Mouse (Mus musculus): ENCODE results near the gene Gm28635. TPM values are rescaled to one million over a fixed set of nuclear protein-coding genes. Genes with fewer than 3 reads are reported as not detected.

Gm28635 gene
- total and polyA plus RNA-seq, 3 experiments, result not detected

DNA sequence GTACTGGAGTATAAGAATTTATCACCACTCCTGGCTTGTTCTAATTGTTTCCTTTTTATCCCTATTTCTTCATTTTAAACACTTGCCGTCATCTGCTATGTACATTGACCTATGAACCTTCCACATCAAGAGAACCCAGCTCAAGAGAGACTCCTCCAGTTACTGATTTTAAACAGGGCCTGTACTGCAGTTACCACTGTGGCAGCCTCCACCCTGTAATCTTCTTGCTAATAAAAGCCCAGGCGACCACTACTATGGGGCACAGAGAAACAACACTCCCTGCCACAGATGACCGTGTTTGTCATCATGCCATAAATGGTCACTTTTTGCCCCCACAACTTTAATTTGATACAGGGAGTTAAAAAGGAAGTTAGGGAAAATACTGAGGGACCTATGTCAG, 50.8 kb downstream of the Gm28635 start:
- ATAC-seq (ENCODE audit: extremely low read depth, insufficient number of reproducible peaks, low FRiP score, poor library complexity, severe bottlenecking), result no peak
- TF ChIP-seq POLR2AphosphoS5 (IDR thresholded peaks at IDR 0.05; ENCODE audit: insufficient replicate concordance, low read depth, low read length) (no peak), GATA1 (IDR thresholded peaks at IDR 0.05; ENCODE audit: borderline replicate concordance, low read length) (no peak), TAL1 (conservative IDR thresholded peaks at IDR 0.05; ENCODE audit: low read depth, low read length) (no peak), GATA2 (IDR thresholded peaks at IDR 0.05; ENCODE audit: borderline replicate concordance, low read depth, low read length) (no peak), CTCF (IDR thresholded peaks at IDR 0.05; ENCODE audit: low read depth, low read length) (no peak)

DNA sequence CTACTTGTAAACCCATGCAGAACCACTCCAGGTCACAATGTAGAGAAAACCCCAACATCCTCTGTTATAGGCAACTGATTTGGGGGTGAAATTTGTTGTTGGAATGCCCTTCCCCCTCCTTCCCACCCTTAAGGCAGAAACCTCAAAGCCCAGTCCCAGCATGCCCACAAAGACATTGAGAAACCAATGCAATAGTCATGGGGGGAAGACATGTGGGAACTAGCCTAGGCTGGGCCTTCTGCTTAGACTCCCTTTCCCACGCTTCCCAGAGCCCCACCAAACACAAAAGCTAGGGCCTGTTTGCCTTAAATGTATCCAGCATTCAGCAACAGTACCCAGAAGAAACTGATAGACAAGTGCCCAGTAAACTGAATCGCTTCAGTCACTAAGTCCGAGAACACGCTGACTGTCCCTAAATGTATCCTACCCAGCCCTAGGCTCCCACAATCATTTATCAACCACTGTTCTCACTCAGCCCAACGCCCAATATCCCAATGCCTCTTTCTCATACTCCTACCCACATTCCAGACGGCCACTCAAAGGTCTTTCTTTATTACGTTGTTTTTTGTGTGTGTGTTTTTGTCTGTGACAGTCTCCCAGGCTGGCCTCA, 51.4 kb downstream of the Gm28635 start:
- Histone ChIP-seq H3K4me3 (ENCODE audit: low read depth, low read length) (no peak overlapping the region), H3K4me1 (ENCODE audit: insufficient read depth, low read depth, low read length) (peaks cover 54% of the 10 kb centered on the region), H3K27me3 (ENCODE audit: insufficient read depth, low read length) (no peaks in the 10 kb centered on the region), H3K36me3 (replicated peaks) (peaks cover 41% of the 10 kb centered on the region), H3K9me3 (replicated peaks) (no peaks in the 10 kb centered on the region)
- no peak for TF ChIP-seq TAL1 (conservative IDR thresholded peaks at IDR 0.05; ENCODE audit: low read depth, low read length)
- no peak for TF ChIP-seq POLR2AphosphoS5 (IDR thresholded peaks at IDR 0.05; ENCODE audit: insufficient replicate concordance, low read depth, low read length)
- TF ChIP-seq CTCF (IDR thresholded peaks at IDR 0.05; ENCODE audit: low read depth, low read length), result no peak
- no peak for TF ChIP-seq GATA1 (IDR thresholded peaks at IDR 0.05; ENCODE audit: borderline replicate concordance, low read length)
- TF ChIP-seq GATA2 (IDR thresholded peaks at IDR 0.05; ENCODE audit: borderline replicate concordance, low read depth, low read length), result no peak
- ATAC-seq (ENCODE audit: extremely low read depth, insufficient number of reproducible peaks, low FRiP score, poor library complexity, severe bottlenecking) (no peak), DNase-seq (ENCODE audit: low spot score) (no peak)

More for the DNA sequence above, 50.8 kb downstream of the Gm28635 start:
- peaks cover 57% of the 10 kb centered on the region for H3K4me1 ChIP-seq (ENCODE audit: insufficient read depth, low read depth, low read length)
- H3K36me3 ChIP-seq (replicated peaks), result peaks cover 44% of the 10 kb centered on the region
- DNase-seq (ENCODE audit: low spot score), result no peak
- H3K4me3 ChIP-seq (ENCODE audit: low read depth, low read length), result no peak overlapping the region
- no peaks in the 10 kb centered on the region for H3K9me3 ChIP-seq (replicated peaks)
- H3K27me3 ChIP-seq (ENCODE audit: insufficient read depth, low read length), result no peaks in the 10 kb centered on the region

DNA sequence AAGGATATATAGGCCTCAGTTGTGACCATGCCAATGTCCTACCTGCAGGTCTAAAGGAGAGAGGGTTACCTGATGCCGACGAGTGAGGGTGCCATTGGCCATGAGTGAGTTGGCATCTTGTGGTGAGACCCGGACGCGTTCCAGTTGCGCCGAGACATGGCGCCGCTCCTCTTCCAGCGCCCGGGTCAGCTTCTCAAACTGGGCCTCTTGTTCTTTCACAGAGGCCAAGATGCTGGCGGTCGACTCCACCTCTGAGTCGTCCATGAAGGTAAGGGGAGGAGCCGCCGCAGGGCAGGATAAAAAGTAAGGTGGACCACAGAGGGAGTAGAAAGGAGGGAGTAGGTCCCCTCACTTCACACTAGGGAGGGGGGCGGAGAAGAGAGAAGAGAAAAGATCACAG, 53.6 kb downstream of the Gm28635 start:
- peaks cover 55% of the 10 kb centered on the region for H3K36me3 ChIP-seq (replicated peaks)
- TF ChIP-seq TAL1 (conservative IDR thresholded peaks at IDR 0.05; ENCODE audit: low read depth, low read length), result no peak
- no peaks in the 10 kb centered on the region for H3K27me3 ChIP-seq (ENCODE audit: insufficient read depth, low read length)
- H3K4me3 ChIP-seq (ENCODE audit: low read depth, low read length), result peak overlapping the region; percentile 53; the same call in 1 of the 2 replicates
- no peaks in the 10 kb centered on the region for H3K9me3 ChIP-seq (replicated peaks)
- no peak for ATAC-seq (ENCODE audit: extremely low read depth, insufficient number of reproducible peaks, low FRiP score, poor library complexity, severe bottlenecking)
- DNase-seq (ENCODE audit: low spot score), result no peak
- H3K4me1 ChIP-seq (ENCODE audit: insufficient read depth, low read depth, low read length), result peaks cover 59% of the 10 kb centered on the region

DNA sequence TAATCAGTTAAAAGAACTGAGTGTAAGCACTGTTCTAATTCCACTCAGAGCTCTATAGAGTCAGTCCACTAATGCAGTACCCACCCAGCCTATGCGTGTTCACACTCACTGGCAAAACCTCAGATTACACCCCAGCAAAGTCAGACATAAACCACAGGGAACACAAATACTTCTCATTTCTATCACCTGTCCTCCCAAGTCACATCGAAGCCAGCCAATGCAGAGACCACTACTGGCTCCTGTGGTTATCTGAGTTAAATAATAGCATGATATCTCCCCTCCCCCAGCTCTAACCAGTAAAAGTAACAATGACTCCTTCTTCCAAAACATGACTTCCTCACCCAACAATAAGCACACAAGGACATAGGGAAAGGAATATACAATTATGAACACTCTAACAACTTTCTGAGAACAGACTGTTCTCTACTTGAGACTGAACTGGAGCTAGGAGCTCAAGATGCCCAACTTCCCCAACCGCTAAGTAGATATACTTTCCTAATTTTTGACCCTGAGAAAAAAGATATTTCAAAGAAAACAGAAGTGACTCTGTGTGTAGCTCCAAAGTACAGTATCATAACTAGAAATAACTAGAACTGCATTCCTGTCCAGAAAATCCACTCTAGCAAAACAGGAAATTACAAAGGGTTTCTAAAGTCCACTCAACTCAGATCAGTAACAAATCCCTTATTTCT, 54.3 kb downstream of the Gm28635 start:
- peaks cover 57% of the 10 kb centered on the region for H3K36me3 ChIP-seq (replicated peaks)
- ATAC-seq (ENCODE audit: extremely low read depth, insufficient number of reproducible peaks, low FRiP score, poor library complexity, severe bottlenecking), result no peak

DNA sequence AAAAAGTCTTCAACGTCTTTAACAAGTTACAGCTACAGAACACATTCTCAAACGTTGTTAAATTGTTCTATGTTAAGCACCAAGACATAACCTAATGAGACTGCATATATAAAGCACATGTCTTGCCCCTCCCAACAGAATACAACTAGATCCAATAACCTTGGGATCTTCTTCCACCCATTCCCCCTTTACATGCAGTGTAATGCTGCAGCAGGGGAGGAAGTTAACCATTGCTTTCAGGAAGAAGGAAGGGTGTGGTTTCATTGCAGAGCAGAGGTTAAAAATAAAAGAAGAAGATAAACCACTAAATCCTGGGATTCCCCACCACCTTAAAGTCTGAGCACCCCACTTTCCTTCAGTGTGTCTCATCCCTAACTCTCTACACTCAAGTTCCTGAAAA, 55.2 kb downstream of the Gm28635 start:
- TF ChIP-seq POLR2AphosphoS5 (IDR thresholded peaks at IDR 0.05; ENCODE audit: insufficient replicate concordance, low read depth, low read length), result no peak
- TF ChIP-seq TAL1 (conservative IDR thresholded peaks at IDR 0.05; ENCODE audit: low read depth, low read length), result no peak
- no peak for TF ChIP-seq GATA2 (IDR thresholded peaks at IDR 0.05; ENCODE audit: borderline replicate concordance, low read depth, low read length)
- TF ChIP-seq CTCF (IDR thresholded peaks at IDR 0.05; ENCODE audit: low read depth, low read length), result no peak
- no peak for TF ChIP-seq GATA1 (IDR thresholded peaks at IDR 0.05; ENCODE audit: borderline replicate concordance, low read length)
- ATAC-seq (ENCODE audit: extremely low read depth, insufficient number of reproducible peaks, low FRiP score, poor library complexity, severe bottlenecking), result no peak

More for the DNA sequence above, 54.3 kb downstream of the Gm28635 start:
- H3K27me3 ChIP-seq (ENCODE audit: insufficient read depth, low read length), result no peaks in the 10 kb centered on the region
- H3K9me3 ChIP-seq (replicated peaks), result no peaks in the 10 kb centered on the region
- H3K4me1 ChIP-seq (ENCODE audit: insufficient read depth, low read depth, low read length), result peaks cover 65% of the 10 kb centered on the region
- no peak for DNase-seq (ENCODE audit: low spot score)
- no peak overlapping the region for H3K4me3 ChIP-seq (ENCODE audit: low read depth, low read length)
- TF ChIP-seq POLR2AphosphoS5 (IDR thresholded peaks at IDR 0.05; ENCODE audit: insufficient replicate concordance, low read depth, low read length) (no peak), GATA2 (IDR thresholded peaks at IDR 0.05; ENCODE audit: borderline replicate concordance, low read depth, low read length) (no peak), TAL1 (conservative IDR thresholded peaks at IDR 0.05; ENCODE audit: low read depth, low read length) (no peak), CTCF (IDR thresholded peaks at IDR 0.05; ENCODE audit: low read depth, low read length) (no peak)

DNA sequence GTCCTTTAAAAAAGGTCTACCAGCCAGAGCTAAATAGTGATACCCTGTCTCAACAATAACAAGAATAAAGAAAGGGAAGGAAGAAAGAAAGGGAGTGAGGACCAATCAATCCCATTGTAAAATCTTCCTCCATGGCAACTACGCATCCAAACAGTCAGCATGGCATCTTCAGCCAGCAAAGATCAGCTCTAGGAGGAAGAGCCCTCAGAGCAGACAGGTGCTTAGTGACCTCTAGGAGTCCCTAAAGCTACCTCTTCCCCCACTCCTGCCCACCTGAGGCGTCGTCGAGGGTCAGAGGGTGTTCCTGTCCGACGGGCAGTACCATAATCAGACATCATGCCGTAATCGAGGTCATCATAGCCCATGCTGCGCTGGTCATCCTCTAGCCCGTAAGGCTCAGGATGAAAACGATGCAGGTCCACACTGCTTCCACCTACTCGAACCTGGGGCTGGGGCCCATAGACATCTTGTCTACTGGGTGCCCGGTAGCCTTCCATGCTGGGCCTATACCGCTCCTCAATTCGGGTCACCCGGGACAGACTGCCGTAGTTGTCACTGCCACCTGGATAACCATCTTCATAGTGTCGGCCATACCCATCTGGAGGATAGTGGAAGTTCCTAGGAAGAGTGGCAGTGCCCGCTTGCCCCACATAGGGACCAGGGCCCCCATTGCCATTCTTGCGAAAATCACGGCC, 58.0 kb downstream of the Gm28635 start:
- Histone ChIP-seq H3K36me3 (replicated peaks) (peaks cover 67% of the 10 kb centered on the region), H3K4me1 (ENCODE audit: insufficient read depth, low read depth, low read length) (peaks cover 47% of the 10 kb centered on the region), H3K4me3 (ENCODE audit: low read depth, low read length) (no peak overlapping the region), H3K9me3 (replicated peaks) (no peaks in the 10 kb centered on the region), H3K27me3 (ENCODE audit: insufficient read depth, low read length) (no peaks in the 10 kb centered on the region)
- ATAC-seq (ENCODE audit: extremely low read depth, insufficient number of reproducible peaks, low FRiP score, poor library complexity, severe bottlenecking), result no peak
- no peak for TF ChIP-seq GATA1 (IDR thresholded peaks at IDR 0.05; ENCODE audit: borderline replicate concordance, low read length)
- TF ChIP-seq POLR2AphosphoS5 (IDR thresholded peaks at IDR 0.05; ENCODE audit: insufficient replicate concordance, low read depth, low read length), result no peak
- DNase-seq (ENCODE audit: low spot score), result no peak

More for the DNA sequence above, 55.2 kb downstream of the Gm28635 start:
- peaks cover 63% of the 10 kb centered on the region for H3K4me1 ChIP-seq (ENCODE audit: insufficient read depth, low read depth, low read length)
- H3K27me3 ChIP-seq (ENCODE audit: insufficient read depth, low read length), result no peaks in the 10 kb centered on the region
- no peak overlapping the region; the same call in 1 of the 2 replicates for H3K4me3 ChIP-seq (ENCODE audit: low read depth, low read length)
- H3K36me3 ChIP-seq (replicated peaks), result peaks cover 54% of the 10 kb centered on the region
- H3K9me3 ChIP-seq (replicated peaks), result no peaks in the 10 kb centered on the region
- DNase-seq (ENCODE audit: low spot score), result no peak

Measured in G1E (cell line).